Mouse (Mus musculus): ENCODE data around the gene Map2k2.
"Not testable (repeated sequence)": the region's sequence is repeated elsewhere in the genome, so short reads cannot be mapped to it uniquely, and the experiment has no call there.

Gene Map2k2

DNA sequence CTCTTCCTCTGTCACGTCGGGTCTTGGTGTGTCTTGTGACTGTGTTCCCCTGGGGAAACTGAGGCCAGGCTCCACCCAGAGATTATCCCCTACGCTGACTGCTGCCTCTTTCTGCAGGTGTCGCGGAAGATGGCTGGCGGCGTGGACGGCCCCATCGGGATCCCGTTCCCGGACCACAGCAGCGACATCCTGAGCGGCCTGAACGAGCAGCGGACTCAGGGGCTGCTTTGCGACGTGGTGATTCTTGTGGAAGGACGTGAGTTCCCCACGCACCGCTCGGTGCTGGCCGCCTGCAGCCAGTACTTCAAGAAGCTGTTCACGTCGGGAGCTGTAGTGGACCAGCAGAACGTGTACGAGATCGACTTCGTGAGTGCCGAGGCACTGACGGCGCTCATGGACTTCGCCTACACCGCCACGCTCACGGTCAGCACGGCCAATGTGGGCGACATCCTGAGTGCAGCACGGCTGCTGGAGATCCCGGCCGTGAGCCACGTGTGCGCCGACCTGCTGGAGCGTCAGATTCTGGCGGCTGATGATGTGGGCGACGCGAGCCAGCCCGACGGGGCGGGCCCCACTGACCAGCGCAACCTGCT, 38.2 kb downstream of the Map2k2 start:
- no peak for DNase-seq (ENCODE audit: low spot score)

DNA sequence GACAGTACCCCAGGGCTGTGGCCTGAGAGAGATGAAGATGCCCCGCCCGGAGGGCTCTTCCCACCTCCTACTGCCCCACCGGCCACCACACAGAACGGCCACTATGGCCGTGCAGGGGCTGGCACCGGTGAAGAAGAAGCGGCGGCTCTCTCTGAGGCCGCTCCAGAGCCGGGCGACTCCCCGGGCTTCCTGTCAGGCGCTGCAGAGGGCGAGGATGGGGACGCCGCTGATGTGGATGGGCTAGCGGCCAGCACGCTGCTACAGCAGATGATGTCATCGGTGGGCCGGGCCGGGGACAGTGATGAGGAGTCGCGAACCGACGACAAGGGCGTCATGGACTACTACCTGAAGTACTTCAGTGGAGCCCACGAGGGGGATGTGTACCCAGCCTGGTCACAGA, 39.0 kb downstream of the Map2k2 start:
- DNase-seq (ENCODE audit: low spot score): no peak

DNA sequence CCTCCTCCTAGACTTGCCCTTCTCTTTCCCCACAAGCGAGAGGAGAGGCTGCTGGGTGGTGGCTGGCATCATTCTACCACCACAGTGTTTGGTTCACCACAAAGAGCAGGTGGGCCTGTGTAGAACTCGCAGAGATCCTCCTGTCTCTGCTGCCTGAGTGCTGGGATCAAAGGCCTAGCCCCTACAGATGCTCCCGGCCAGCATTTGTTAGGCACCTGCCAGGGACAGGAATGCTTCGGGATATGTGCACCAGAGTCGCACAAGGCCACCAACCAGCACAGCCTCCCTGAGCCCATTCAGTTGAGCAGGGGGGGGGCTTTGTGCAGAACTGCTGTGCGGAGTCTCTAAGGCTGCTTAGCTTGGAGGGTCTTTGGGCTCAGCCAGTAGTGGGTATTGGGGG, 39.6 kb downstream of the Map2k2 start:
- no peak for DNase-seq (ENCODE audit: low spot score)

DNA sequence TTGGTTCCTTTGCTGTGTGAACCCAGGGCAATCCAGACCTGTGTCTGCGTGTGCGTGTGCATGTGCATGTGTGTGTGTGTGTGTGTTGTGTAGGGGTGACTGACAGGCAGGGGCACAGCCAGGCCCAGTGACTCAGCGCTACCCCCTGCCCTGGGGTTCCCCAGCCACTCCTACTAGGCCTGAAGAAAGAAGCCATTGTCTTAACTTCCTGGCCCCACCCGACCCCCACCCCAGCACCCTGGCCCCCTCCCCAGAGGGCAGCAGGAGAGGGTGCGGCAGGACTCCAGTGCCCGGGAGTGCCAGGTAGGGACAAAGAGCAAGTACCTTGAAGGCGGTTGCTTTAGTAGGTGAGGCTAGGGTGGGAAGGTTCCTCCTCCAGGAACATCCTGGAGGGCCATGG, 40.1 kb downstream of the Map2k2 start:
- DNase-seq (ENCODE audit: low spot score): no peak

DNA sequence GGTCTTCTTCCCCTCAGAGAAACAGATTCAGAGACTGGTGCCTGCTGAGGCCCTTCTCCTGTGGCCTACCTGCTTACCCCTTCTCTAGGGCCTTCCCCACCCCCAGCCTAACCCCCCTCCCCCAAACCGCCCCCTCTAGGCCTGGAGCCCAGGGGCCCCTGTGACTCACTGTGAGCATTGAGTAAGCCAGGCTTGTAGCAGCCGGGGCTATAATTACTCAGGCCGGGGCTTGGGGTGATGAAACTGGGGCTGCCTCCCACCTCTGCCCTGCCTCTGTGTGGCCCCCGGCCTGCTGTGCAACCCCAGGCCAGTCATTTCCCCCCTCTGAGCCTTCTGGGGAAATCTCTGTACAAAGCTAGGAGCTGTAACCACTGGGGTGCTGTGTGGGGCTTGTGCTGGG, 40.6 kb downstream of the Map2k2 start:
- DNase-seq (ENCODE audit: low spot score): no peak

DNA sequence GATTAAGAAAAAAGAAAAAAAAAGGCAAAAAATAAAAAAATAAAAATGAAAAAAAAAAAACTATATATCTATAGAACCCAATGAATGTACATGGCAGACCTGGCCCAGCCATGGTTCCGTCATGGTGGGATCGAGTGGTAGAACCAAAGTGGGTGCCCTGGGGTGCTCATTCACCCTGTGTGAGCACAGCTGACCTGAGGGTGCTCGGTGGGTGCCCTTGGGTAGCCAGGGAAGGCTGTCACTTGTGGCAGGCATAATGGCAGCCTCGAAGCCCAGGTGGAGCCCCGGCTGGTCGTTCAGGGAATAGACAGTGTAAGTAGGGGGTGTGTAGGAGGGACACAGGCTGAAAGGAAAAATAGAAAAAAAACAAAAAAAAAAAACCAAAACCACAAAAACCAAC, 45.5 kb downstream of the Map2k2 start:
- DNase-seq (ENCODE audit: low spot score): no peak

DNA sequence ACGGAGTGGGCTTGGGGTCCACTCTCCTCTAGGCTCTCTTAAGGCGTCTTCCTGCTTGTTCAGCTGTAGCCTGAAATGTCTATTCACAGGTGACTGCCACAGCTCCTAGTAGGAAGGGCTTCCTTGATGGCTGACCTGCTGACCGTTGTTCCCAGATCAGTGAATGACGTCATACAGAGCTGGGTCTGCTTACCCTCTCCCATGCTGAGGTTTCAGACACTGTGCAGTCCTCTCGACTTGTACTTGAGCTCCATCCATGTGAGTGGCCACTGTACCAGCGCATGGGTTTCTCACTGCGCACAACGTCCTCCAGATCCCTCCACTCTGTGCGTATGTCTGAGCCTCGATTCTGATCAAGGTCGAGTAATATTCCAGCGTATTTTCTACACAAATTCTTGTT, 46.9 kb downstream of the Map2k2 start:
- no peak for DNase-seq (ENCODE audit: low spot score)

DNA sequence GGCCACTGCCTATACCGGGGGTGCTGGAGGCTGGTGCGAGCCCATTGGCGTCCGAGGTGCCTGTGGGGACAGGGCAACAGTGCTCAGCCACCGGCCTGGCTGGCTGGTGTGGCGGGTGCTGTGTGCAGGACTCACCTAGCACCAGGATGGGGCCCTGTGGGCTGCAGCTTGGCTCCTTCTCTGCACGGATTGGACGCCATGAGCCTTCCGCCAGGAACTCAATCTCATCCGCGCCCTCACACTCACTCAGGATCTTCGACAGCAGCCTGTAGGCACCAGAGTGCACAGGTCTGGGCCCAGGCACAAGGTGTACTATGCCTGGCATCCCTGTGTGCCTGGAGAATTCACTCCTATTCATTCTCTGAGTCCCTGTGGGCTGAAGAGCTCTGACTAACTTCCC, 48.6 kb downstream of the Map2k2 start:
- no peak for DNase-seq (ENCODE audit: low spot score)

DNA sequence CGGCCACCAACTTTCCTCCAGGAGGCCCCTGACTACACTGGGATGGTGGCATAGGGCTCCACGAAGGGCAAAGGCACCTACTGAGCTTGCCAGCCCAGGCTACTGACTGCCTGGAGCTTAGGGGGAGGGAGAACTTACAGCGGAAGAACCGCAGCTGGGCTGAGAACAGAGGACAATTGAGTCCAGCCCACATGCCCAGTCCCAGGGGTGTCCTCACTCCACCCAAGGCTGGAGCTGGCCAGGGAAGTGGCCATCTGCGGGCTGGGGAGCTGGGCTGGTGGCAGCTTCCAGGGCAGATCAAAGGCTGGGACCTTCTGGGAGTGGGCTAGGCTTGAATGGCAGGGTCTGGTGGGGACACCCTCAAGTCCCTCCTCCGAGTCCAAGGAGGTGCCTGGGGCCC, 49.0 kb downstream of the Map2k2 start:
- DNase-seq (ENCODE audit: low spot score): no peak

DNA sequence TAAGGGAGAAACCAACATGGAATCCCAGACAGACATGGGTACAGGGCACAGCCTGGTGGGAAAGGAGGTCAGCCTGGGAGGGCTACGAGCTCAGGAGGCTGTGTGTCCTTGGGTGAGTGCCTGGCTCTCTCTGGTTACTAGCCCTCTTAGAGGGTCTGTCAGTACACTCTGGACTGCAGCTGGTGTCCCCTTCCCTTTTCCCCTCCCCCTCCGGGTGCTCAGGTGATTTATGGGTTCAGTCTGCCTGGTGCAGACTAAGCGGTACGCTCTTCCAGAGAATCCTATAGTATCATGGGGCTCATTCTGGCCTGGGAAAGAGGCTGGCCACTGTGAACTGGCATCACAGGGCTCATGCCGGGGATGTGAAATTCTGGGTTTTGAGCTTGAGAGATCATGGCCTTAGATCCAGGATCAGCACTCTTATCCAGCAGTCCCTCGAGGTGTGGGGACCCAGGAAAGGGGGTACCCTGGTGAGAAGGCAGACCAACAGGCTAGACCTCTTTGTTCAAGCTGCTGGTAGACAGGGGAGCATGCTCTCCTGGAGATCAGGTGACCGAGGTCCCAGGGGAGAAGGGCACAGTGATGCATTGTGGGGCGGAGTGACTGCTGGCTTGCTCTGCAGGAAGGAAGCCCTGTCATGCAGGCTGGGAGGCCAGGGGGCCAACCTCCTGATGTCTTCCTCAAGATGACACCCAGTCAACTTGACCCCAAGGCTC, 56.0 kb downstream of the Map2k2 start:
- no peak for DNase-seq (ENCODE audit: low spot score)

DNA sequence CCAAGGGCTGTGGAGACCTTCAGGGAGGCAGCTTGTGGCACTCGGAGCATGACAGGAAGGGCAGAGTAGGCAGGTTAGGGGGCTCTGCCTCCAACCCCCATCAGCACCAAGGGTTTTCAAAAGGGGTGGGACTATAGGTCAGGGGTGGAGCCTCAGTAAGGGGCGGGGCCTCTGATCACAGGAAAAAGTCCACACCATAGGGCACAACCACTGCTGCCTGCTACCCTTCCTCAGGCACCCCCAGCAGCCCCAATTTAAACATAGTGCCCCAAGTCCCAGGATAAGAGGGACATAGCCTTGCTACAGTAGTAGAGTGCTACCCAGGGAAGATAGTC, 56.6 kb downstream of the Map2k2 start:
- DNase-seq (ENCODE audit: low spot score): no peak

DNA sequence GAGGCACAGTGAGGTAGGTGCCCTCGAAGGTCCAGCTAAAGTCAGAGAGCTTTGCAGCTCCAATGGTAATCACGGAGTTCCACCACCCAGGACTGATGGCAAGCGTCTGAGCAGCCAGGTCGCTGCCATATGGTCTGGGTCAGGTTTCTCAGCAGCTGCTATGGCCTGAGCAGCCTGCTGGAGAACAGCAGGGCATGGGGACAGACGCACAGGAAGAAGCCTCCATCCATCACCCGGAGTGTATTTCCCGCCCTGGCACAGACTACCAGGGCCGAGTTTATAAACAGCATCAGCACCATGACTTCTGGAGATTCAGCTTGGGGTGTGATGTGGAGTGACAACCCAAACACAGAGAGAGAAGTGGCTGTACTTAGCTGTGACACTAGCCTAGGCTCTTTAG, 59.4 kb downstream of the Map2k2 start:
- DNase-seq (ENCODE audit: low spot score): no peak

DNA sequence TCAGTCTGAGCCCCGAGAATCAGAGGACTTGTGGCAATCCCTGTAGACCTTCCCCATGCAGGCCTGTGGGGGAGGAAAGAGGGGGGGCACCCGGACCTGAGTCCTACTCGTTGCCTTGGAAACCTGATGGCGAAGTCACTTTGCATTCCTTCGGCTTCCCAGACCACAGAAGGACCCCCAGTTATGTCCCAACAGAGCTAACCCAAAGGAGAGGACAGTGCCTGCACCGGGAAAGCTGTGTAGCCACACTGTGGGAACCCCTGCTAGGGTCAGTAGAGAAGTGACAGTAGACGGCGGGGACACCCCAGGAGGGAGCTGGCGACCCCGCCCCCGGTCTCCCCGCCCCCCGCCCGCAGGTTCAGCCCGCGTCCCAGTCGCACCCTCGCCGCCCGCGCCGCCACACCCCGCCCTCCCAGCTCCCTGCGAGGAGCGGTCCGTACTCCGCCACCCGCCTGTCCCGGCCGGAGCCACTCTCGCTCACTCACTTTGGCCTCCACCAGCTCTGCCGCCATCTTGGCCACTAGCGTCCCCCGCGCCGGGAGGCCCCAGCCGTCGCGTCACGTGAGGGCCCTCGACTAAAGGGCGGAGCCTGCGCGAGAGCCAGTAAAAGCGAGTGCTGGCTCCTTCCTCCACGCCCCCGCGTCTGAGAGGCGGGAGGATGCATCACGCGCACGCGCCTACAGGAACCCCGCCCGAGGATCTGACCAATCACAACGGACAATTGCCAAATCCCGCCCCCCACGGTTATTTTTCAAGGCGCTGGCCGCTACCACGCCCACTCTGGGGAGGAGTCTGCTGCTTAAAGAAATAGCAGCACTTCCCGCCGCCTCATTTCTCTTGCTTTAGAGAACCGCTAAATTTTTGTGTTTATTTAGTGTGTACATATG, 61.7 kb downstream of the Map2k2 start, which contains the start of gene Pias4:
Pias4 (minus strand) TSS at position 724 of the 887 bp plus-strand sequence.
- DNase-seq (ENCODE audit: low spot score): peak; percentile 99

DNA sequence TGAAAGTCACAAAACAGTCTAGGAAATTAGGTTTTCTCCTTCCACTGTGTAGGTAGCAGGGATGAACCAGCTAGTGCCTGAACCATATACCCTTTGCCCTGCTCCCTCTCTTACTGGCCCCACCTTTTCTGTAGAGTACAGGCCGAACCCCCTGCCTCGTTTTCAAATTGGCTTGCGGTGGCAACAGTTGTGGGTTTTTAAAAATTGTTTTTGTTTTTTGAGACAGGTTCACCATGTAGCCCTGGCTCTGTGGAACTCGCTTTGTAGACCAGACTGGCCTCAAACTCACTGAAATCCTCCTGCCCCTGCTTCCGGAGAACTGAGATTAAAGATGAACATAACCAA, 62.3 kb downstream of the Map2k2 start:
- DNase-seq (ENCODE audit: low spot score): no peak

DNA sequence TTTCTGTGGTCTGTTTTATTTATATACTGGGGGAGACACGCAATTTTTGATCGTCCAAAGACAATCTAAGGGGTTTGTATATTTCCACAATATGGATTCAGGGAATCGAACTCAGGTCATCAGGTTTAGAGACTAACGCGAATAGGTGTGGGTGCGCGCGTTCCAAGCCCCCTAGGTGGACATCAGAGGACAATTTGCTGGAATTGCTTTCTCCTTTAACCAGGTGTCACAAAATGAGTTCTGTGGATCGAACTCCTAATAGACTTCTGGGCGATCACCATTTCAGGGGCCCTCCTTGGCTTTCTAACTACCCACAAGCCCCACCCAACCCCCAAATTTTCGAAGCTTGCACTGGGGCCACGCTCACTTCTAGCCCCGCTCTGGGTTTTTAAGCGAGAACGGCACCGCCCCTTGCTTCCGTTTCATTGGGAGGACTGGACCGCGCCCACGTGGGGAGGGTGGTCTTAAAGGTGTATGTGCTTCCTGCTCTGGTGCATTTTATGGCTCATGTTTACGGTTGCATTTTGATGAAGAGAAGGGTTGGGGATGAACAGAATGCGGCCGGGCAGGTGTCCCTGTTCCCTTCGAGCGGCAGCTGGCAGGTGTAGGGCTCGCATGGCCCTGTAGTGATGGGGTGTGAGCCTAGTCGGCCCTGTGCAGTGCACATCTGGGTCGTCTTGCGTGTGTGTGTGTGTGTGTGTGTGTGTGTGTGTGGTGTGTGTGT, 63.0 kb downstream of the Map2k2 start:
- DNase-seq (ENCODE audit: low spot score): no peak

DNA sequence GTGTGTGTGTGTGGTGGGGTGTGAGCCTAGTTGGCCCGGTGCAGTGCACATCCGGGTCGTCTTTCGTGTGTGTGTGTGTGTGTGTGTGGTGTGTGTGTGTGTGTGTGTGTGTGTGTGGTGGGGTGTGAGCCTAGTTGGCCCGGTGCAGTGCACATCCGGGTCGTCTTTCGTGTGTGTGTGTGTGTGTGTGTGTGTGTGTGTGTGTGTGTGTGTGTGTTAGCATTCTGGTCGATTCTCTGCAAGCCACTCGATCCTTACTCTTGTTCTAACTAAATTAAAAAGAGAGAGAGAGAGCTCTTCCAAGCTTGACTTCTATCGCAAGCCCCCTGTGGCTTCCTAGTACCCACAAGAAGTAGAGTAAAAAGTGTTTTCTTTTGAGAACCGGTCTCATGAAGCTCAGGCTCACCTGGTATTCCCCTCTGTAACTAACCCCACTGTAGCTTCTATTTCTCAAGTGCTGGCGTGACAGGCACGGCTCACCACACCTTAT, 63.7 kb downstream of the Map2k2 start:
- DNase-seq (ENCODE audit: low spot score): not testable (repeated sequence)

DNA sequence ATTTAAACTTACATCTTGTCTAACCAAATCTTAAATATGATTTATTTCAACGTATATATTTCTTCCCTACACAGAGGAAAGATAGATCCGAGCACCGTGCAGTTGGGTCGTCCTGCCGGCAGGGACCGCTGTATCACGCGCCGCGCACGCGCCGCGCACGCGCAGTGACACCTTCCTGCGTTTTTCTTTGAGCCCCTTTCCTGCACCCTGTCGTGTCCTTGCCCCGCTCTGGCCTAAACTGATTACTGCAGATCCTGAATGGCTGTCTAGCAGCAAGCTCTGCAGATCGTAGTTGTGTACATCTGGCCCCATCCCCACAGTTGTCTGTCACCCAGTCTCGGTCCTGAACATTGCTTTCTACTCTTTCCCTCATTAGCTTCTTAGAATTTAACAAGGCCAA, 67.4 kb downstream of the Map2k2 start:
- no peak for DNase-seq (ENCODE audit: low spot score)

DNA sequence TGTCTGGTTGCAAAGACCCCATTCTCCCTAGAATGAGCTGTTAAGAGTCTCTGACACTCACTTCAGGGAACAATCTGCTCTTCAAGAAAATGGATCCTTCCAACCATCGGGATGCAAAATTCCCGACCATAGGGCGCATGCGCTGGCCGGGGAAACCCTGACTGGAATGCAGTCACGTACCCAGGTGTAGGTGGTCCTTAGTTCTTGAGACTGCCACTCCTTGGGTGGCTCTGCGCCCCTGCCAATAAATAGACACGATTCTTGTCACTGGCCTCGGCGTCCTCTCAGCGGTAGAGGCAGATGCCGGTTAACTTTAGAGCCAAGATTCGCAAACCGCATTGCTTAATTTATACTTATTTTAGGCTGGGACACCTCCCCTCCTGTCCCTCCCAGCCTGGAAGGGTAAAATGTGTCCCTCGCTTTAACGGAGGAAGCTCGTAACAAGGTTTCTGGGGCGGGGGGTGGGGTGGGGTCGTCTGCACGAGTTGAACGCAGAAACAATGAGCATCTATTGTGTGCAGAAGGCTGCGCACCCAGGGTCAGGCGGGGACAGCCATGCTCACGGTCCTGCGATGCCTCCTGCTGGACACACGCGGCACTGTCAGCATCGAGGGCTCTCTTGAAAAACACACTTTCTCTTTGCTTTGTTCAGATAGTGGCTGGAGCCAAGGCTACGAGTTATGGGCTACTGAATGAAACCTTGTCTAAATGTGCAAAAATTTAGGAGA, 69.1 kb downstream of the Map2k2 start:
- no peak for DNase-seq (ENCODE audit: low spot score)

DNA sequence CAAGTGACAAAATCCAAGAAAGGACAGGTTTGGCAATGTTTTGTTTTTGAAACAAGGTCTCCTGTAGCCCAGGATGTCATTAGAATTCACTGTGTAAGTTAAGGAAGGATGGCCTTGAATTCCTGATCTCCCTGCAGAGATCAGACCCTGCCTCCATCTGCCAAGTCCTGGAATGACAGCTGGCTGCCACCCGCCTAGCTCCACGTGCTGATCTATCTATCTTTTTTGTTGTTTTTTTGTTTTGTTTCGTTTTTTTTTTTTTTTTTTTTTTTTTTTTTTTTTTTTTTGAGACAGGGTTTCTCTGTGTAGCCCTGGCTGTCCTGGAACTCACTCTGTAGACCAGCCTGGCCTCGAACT, 69.6 kb downstream of the Map2k2 start:
- not testable (repeated sequence) for DNase-seq (ENCODE audit: low spot score)

DNA sequence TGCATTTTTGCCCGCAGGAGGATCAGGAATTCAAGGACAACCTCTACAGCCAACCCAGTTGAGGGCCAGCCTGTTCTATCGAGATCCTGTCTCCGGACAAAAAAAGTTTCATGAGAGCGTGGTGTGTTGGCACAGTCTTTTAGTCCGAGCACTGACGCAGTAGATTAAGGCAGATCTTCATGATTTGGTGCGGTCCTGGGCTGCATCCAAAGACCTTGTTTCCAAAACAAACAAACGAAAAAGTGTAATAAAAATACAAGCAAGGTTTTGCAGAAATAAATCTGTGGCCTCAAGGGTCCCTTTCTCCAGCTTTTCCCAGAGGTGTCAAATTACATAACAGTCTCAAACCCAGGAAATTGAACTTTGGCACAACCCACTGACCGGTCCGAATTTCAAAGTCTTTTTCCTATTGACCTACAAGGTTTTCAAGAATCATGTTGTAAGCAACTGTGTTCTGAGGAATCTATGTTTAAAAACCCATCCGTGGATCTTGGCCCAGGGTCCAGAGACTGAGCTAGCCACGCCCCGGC, 70.3 kb downstream of the Map2k2 start:
- DNase-seq (ENCODE audit: low spot score): no peak

DNA sequence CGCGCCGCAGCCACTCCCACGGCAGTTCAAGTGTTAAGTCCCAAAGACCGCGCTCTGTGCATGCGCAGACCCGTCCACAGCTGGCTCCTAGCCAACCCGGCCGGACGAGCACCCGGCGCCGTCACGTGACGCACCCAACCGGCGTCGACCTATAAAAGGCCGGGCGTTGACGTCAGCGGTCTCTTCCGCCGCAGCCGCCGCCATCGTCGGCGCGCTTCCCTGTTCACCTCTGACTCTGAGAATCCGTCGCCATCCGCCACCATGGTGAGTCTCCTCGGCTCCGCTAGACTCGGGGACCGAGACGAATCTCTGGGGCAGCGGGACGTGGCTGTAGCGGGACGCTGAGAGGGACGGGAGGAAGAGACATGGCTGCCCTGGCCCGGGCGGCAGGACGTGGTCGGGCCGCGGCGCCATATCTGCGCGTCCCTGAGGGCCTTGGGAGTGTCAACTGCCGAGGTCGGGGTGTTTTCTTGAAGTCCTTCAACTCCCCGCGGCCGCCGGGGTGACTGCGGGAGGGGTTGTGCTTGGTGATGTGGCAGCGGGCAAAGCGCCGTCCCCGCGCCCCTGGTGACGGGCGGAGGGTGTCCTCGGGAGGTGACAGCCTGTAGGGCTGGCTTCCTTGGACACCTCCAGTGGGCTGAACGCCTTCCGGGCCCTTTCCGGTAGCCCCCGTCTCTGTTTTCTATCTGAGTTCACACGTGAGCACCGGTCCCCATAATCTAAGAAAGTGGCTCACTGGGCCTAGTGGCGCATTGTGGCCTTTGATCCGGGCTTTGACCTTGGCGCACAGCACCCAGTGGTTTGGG, 71.0 kb downstream of the Map2k2 start, which contains the start of gene Eef2:
Eef2 (plus strand) TSS at position 166 of the 806 bp plus-strand sequence.
- peak; percentile 99 for DNase-seq (ENCODE audit: low spot score)

All from urinary bladder, postnatal 10 days (tissue).